Mouse (Mus musculus): ENCODE measurements at regions not wholly inside any gene's neighbourhood (a gene's known extent, or its start where the extent isn't known, plus 50 kb on each side); places are given as distances from the start of the nearest gene placed in this dataset.

- no peak for TF ChIP-seq POLR2A (IDR thresholded peaks at IDR 0.05; ENCODE audit: low read depth, low read length)
- no peak for TF ChIP-seq CTCF (conservative IDR thresholded peaks at IDR 0.05; ENCODE audit: insufficient read depth, insufficient read length, low read depth, low read length)
Observed at GRCm38 (mm10) chr13:59320261-59320660, 264.8 kb downstream of the Agtpbp1 start.

All from kidney, adult 2 months (tissue).